Mouse (Mus musculus): ENCODE results near the gene St8sia1.

- TF ChIP-seq CTCF (IDR thresholded peaks at IDR 0.05; ENCODE audit: control insufficient read depth, insufficient read depth, insufficient replicate concordance, low read depth, low read length) (no peak), POLR2A (IDR thresholded peaks at IDR 0.05; ENCODE audit: control insufficient read depth, low read depth, low read length) (no peak)
Measured at GRCm38 (mm10) chr6:142786106-142786505, 178.1 kb downstream of the St8sia1 start.
